Mouse (Mus musculus) R1 (cell line): Measurements from ENCODE around the gene Palm2.

Source experiments
- DNase-seq: peaks from one replicate; pipeline ENCODE4 v3.0.0-alpha.2; 2018; ENCODE audit warnings: low read depth, low spot score

The Palm2 gene

DNA sequence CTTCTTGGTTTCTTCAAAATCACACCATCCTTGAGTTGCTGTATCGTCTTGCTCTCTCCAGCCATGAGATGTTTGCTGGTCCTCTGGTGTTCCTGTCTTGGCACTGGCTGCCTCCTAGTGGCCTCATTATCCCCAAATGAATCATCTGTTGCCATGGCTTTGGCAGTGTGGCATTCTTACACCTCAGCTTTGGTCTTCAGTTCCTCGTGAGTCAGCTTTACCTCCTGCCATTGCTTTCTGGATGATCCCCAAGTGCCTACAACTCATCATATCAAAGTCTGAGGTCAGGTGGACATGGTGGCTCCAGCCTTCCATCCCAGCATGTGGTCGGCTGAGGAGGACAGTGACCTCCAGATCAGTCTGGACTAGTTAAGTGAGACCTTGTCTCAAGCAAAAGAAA lies 232.1 kb downstream of the Palm2 start:
- DNase-seq, result no peak

DNA sequence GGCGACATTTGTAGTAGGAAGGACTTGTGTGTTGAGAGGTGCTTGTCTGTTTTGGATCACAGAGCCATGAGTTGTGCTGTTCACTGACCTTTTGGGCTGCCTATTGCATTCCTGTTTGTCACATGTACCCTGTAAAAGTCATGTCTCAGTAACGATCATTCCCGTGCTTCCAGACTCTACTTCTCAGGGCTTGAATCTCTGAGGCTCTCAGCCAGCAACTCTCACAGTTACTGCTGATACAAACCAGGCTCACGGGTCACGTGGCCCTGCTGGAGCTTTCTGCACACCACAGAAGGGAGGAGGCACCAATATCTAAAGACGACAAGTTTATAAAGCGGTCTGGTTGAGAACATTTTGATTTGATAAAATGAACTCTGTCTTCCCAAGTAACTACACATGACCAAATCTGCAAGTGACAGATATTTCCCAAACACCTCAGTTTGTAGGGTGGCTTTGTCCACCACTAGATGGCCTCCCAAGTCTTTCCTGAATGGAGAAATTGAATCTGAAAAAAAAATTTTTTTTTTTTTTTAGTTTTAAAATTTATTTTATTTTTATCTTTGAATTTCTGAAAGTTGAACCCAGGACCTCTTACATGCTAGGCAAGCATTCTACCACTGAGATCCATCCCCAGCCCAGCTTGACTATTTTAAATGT lies 236.9 kb downstream of the Palm2 start:
- DNase-seq, result no peak

DNA sequence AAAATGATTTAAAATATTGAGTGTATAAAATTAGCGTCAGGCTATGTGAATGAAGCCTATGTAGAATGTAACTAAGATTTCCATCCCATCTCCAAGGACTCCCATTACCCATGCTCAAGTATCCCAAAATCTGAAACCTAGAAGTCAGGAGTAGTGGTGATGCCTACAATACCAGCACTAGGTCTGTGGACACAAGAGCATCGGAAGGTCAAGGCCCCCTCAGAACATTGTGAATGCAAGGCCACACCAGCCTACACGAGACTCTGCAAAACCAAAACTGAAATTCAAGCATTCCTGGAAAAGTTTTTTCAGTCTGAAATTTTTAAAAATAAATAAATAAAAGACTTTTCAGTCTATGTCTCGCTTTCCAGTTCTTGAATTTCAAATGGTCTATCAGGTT lies 238.5 kb downstream of the Palm2 start:
- DNase-seq, result no peak

DNA sequence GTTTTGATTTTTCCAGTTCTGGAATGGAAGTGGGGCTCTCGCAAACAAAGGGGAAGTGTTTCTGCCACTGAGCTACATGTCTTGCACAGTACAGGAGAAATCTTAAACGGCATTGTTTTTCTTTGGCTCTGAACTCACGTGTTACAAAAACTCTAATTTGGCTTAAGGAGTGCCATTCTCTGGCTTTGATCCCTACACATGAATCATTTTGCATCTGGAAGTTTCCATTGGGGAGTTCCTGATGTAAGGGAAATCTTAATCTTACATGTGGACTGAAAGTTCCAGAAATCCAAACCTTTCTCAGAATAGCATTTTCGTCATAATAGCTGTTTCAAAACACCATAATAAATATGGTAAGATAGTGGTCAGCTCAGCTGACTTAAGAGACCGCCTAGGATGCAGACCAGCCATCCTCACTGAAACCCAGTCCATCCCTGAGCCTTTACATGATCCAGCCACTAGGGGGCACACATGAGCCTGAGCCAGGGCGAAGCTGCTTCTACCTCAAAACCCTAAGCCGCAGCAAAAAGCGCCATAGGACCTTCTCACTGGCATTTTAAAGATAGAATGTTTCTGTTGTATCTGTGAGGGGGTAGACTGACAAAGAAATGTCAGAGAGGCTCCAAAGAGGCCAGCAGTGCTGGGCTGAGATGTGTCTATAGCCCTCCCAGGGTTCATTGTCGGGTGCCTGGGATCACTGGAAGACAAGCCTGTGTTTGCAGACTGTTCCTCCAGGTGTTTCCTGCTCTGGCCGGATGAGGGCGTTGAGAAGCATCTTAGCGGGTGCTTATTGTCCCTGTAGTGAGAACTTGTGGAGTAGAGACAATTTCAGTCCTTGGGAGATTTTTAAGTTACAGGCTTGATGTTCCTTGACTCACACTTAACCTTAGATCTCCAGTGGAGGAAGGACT lies 239.2 kb downstream of the Palm2 start:
- peak; percentile 95 for DNase-seq

DNA sequence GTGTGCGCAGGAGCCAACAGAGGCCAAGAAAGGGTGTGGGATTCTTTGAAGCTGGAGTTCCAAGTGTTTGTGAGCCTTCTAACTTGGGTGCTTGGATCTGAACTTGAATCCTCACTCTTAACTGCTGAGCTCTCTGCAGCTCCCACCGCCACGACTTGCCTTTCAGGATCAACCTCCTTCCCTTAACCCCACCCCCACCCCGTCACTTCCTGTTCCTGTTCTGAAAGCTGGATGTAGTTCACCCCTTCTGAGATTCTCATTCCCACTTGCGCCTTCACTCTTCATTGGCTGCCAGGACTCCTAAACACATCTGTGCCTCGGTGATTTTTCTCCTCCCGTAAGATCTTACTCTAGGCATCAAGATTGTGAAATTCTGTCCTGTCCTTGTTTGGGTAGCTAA lies 240.3 kb downstream of the Palm2 start:
- peak; percentile 93 for DNase-seq

DNA sequence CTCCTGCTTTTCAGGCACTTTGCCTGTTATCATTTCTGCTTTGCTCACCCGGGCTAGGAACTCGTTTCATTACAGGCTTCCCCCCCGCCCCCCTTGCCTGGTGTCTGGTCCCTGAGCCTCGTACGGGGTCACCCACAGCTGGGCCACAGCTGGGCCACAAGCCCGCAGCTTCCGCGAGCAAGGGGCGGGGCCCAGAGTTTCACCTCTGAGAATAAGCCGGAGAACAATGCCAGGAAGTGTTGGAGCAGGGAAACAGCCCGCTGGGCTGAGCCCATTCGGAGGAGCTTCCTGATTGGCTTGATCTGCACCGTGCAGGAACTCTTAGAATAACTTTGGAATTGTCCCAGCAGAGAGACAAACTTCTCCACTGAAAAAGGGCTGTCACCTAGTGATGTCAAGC lies 241.3 kb downstream of the Palm2 start:
- DNase-seq, result peak; percentile 90

DNA sequence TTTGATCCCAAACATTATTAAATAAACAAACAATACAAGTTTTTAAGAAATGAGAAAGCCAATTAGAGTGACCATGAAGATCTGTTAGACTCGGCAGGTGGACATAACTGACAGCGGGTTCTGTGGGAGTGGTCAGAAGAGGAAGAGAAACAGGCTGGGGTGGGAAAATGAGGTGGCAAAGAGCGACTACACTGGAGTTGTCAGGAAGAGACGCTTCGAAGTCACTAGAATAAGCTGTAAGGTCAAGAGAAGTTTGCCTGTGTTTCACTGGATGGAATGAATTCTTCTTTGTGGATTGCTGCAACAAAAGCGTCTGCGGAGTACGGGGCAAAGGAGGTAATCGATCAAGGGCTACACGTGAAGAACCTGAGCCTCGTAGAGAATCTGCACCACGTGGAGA lies 243.9 kb downstream of the Palm2 start:
- no peak for DNase-seq

DNA sequence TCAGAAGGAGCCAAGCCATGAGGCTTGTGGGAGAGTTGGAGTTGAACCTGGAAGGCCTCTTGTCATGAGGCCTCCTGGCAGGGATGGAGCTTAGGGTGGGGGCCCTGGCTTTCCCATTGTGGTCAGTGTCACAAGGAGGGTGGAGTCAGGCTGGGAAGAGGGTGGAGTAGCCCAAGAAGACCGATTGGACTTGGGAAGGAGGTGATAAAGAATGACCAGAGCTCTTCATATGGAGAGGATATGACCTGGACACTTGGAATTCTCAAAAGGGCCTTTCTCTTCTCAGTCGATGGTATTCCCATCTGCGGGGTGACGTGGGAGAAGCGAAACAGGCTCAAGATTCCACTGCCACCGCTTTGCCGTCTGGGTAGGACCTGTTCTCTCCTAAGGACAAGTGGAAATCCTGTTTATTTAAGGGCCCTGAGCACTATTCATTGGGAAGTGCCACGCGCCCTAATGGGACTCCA lies 245.0 kb downstream of the Palm2 start:
- no peak for DNase-seq

DNA sequence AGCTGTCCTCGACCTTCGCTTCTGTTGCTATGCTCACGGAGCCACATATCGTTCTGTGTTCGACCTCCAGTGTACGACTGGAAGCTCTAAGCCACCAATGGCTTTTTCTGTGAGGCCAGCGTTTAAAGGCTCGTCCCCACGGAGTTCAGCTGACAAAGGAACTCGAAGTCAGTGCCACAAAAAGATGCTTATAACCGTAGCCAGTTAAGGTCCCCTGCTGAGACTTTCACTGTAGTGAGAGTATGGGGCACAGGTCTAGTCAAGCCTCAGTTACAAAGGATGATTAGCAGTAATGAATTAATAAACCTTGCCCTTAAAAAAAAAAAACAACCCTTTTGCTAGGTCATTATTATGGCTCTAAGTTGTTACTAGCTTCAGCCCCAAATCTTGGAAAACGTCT lies 246.1 kb downstream of the Palm2 start:
- no peak for DNase-seq

DNA sequence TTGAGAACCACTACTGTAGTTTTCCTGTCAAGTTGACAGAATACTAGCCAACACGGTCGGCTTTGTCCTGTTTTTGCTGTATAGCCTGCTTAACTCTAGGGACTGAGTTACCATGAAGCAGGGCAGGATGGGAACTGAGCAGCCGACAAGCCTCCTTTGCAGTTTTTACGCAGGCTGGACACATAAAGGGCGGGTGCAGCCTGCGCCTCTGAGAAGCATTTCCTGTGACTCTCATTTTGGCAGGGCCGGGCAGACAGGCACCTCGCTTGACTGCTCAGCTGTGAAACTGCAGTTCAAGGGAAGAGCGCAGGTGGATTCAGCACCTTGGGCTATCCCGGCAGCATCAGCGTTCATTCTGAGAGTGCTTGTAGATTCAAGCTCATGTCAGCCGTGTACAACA lies 247.5 kb downstream of the Palm2 start:
- peak; percentile 79 for DNase-seq

DNA sequence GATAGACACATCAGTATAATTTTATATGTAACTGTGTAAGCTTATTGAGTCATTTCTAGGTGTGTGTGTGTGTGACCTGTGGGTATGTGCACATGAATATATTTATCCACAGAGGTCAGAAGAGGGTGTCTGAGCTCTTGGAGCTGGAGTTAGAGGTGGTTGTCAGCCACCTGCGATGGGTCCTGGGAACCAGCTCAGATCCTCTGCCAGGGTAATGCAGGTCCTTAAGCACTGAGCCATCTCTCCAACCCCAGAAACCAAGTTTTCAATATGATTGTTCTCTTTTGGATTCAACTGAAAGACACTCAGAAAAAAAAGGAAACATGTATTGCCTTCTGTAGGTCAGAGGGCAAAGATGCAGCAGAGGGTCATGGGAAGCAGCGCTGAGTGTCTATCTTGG lies 248.3 kb downstream of the Palm2 start:
- no peak for DNase-seq

DNA sequence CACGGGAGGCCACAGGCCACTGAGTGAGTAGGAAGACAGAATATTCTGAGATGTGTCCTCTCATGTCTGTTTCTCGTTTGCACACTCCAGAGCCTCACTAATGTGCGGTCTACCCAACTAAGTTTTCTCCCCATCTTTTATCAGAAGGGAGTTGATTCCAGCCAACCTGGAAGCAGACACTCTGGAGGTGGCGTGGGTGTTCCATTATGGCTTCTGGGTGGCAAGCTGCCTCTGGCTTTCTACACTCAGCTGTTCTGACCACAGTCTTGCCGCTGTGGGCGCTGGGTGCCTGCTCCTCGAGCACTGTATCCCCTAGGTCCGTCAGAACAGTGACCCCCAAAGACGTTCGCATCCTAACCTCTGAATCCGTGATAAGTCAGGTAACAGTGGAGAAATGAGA lies 248.9 kb downstream of the Palm2 start:
- DNase-seq, result no peak

DNA sequence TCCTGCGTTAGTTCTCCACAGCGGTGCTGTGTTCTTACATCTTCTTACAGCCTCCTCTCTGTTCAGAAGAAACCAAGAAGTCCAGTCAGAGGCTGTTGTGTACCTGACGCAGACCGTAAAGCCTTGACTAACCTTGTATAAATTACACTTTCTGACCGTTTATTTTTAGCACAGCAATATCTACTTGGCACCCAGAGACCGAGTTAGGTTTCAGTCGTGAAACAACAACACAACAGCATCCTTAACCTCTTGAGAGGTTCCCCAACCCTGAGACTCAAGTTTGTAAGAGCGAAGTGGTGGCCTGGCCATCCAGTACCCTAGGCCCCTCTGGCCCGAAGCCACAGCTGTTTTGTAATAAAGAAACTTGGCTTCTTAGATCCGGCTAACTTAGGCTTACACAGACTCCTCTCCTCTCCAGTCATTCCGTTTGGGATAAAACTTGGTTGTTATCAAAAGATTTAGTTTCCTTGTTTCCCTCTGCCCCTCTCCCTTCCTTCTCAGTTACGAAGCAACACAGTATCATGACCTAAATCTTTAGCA lies 250.7 kb downstream of the Palm2 start:
- no peak for DNase-seq

DNA sequence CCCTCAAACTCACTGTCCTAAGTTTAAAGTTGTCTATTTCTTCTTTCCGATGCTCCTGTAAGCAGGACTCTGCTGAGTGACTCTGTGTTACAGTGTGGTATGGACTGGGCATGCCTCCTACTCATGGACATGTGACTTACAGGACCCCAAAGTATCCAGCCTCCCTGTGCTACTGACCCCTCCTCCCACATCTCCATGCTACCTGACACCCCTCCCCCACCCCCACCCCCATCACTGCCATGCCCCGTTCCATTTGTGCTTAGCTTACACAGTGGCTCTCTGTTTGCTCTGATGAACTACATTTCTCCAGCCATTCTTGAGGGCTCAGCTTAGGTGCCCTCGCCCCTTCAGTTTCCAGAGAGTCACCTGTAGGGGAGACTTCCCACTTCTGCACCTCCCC lies 252.7 kb downstream of the Palm2 start:
- no peak for DNase-seq

DNA sequence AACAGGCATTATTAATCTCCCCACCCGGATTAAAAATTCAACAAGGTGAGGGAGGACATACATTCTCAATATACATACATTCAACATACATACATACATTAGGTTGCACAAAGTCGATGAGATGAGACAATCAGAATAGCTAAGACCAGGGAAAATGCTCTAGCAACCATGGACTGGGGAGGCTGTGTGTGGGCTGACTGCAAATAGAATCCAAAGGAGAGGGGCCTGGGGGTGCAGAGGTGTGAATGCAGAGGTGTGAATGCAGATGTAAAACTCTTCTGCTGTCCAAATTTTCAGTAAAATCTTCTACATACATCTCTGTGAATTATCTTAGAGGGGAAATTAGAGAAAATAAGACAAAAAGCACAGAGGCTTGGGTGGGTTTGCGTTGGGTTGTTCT lies 253.5 kb downstream of the Palm2 start:
- DNase-seq, result no peak

DNA sequence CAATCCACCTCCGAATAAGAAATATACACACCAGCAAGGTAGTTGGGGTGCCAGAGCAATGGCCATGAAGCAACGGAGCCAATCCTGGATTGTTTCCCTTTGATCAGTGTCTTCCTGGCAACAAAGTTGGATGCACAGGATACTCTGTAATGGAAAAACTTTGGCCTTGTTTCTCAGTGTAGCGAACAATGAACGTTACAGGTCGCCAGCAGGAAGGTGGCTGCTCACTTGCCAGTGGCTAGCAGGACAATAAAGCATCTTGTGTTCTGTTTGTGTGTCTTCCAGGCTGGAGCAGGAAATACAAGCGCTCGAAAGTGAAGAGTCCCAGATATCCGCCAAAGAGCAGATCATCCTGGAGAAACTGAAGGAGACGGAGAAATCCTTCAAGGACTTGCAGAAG lies 254.1 kb downstream of the Palm2 start:
- no peak for DNase-seq

DNA sequence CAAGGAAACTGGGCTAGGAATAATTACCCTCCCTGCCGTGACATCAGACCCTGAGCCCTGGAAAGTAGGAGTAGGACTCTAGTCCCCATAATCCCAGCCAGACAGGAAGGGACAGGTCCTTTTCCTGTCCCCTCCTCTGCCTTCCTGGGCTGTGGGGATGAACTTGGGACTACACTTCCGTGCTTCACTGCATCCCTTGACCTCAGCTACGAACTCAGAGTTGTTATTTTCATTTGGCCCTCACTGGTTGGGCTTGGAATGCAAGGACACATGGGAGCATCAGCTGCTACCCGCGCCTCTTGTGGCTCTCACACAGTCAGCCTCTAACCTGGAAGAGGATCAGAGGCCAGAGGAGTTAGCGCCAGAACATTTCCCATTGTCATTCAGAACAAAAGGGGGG lies 256.0 kb downstream of the Palm2 start:
- peak; percentile 88 for DNase-seq

DNA sequence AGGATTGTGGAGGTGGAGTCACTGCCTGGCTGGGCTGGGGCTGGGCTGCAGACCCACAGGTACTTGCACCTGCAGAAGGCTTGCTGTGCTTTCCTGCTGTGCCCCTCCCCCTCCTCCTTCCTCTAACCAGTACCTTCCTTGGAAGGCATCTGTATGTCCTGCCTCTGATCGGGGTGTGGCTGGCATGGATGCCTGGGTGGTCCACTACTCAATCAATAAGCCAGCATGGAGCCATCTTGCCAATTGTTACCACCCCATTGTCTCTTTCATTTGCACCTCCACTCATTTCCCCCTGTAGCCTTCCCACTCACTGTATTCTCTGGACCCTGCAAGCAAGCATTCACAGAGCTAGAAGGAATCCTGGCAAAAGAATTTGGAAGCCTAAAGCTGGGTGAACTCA lies 256.8 kb downstream of the Palm2 start:
- DNase-seq, result peak; percentile 100

DNA sequence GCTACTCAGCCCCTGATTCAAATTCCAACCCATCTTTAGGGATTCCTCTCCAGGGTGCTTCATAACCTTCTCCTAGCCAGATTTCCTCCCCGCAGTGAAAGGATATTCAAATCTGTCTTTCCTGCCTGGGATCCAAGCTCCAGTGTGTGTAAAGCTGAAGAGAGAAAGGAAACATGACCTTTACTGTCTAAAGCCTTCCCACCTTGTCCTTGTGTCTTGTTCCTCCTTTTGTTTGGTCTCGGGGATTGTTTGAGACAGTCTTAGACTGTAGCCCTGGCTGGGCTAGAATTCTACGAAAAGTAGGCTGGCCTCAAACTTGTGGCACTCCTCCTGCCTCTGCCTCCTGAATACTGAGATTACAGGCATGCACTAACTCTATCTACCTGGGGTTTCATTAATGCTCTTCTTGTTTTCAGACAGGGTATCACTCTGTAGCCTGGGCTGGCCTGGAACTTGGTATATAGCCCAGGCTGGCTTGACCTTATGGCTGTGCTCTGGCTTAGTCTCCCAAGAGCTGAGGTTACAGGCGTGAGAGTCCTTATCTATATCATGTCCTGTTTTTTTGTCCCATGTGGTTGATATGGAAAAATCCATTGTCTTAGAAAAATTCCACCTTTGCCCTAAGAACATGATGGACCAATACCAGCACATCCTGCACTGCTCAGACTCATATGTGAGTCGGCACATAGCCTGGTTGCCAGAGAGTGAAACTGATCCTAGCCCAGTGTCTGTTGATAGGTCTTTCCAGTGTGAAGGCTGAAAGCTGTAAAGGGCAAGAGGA lies 260.5 kb downstream of the Palm2 start:
- peak; percentile 95 for DNase-seq

DNA sequence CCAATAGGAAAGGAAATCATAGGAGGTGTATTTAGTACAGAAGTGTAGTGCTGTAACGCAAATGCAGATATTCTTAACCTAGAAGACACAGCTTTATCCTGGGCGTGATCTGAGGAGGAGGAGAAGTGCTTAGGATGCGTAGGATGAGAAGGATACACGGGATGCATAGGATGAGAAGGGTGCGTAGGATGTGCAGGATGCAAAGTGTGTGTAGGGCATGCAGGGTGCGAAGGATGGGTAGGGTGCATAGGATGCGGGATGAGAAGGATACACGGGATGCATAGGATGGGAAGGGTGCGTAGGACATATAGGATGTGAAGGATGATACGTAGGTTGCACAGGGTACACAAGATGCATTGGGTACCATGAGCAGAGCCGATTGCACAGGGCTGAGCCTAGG lies 262.9 kb downstream of the Palm2 start:
- no peak for DNase-seq

DNA sequence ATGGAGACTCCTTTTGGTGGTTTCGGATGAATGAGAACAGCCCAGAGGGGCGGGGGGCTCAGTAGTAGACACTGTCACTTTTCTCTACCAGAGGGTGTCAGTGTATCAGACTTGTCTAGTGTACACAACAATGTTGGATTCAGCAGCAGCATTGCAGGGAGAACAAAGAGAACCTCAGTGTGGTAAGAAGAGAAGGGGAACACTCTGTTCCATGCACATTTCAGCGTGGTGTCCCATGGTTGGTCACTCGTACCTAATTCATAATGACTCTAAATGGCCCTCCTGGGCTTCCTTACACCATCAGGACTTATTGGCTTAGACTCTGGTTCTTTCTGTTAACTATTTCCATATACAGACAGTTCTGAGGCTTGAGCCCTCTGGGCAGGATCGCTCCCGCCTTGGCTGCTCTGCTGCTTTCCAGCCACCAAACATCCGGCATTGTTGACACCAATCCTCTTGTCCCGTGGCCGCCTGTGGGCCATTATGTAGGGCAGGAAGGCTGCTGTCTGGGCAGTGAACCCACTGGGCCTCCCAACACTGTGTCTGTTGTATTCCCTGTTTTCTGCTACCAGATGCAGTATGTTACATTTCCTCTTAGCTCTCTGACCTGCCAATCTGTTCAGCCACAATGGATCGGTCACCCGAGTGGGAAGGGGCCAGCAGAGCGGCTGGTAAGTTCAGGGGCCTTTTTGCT lies 264.0 kb downstream of the Palm2 start:
- DNase-seq, result no peak
